Comparison of ENCODE assay signal across 8 mouse cellular contexts in genomic region chr4:135433086-135433442, GRCm38 (mm10). TPM values are rescaled to one million over a fixed set of nuclear protein-coding genes. Genes with fewer than 3 reads are reported as not detected.
A peak's percentile ranks its signal among the peaks of the same experiment; 100 is the strongest.
DNase-seq lines count a peak whose midpoint lies in the region; ATAC-seq and TF ChIP-seq lines count a peak whose summit lies in the region.

No protein-coding gene starts in this region.

- H3K4me2 ChIP-seq in hindbrain, embryonic 15.5 days = peak overlapping the region; percentile 94
- peak overlapping the region; percentile 78 for H3K4me2 ChIP-seq in midbrain, embryonic 16.5 days (ENCODE audit: low read length)

- H3K9me3 ChIP-seq in hindbrain, embryonic 15.5 days = no peaks in the 10 kb centered on the region
- no peaks in the 10 kb centered on the region for H3K9me3 ChIP-seq in midbrain, embryonic 16.5 days (replicated peaks; ENCODE audit: control insufficient read depth, low read length, poor library complexity, severe bottlenecking)

- H3K27me3 ChIP-seq in heart, adult 2 months (ENCODE audit: control insufficient read depth, insufficient read depth, low read length) = no peaks in the 10 kb centered on the region
- no peaks in the 10 kb centered on the region for H3K27me3 ChIP-seq in hindbrain, embryonic 15.5 days
- H3K27me3 ChIP-seq in midbrain, embryonic 16.5 days (ENCODE audit: control insufficient read depth, insufficient read depth, low read depth, low read length) = no peaks in the 10 kb centered on the region

- TF ChIP-seq CTCF in heart, adult 2 months (IDR thresholded peaks at IDR 0.05) = no peak

- TF ChIP-seq POLR2A in heart, adult 2 months (IDR thresholded peaks at IDR 0.05; ENCODE audit: insufficient read depth, low read depth, low read length) = no peak

- peak overlapping the region; percentile 87 for H3K27ac ChIP-seq in heart, adult 2 months
- peak overlapping the region; percentile 77 for H3K27ac ChIP-seq in hindbrain, embryonic 15.5 days (replicated peaks)
- H3K27ac ChIP-seq in midbrain, embryonic 16.5 days (ENCODE audit: low read length) = peak overlapping the region; percentile 78

- TF ChIP-seq EP300 in heart, adult 2 months (IDR thresholded peaks at IDR 0.05; ENCODE audit: insufficient read depth, low read depth, low read length) = no peak

- no peak for DNase-seq in heart, adult 2 months
- DNase-seq in heart, adult 8-10 months (ENCODE audit: low spot score) = no peak
- DNase-seq in urinary bladder, postnatal 25 days (ENCODE audit: low spot score) = peak; percentile 16
- no peak for DNase-seq in urinary bladder, postnatal 14 days (ENCODE audit: low spot score)
- DNase-seq in right cerebral cortex, postnatal 4 days = no peak

- WGBS in heart, adult 2 months = 12% methylated on average over 10 of the region's 10 CpGs
- 7% methylated on average over 10 of the region's 10 CpGs for WGBS in hindbrain, embryonic 15.5 days
- 4% methylated on average over 10 of the region's 10 CpGs for WGBS in midbrain, embryonic 16.5 days

- no peaks in the 10 kb centered on the region for H3K36me3 ChIP-seq in heart, adult 2 months (ENCODE audit: control insufficient read depth, insufficient read depth, low read length)
- no peaks in the 10 kb centered on the region for H3K36me3 ChIP-seq in hindbrain, embryonic 15.5 days
- no peaks in the 10 kb centered on the region for H3K36me3 ChIP-seq in midbrain, embryonic 16.5 days (ENCODE audit: control insufficient read depth, insufficient read depth, low read length)

- intact Hi-C loops in heart, adult 2 months (cut with DNase I) = loop anchor here (2.0 kb wide), 1 partner anchor 62 kb away; the partner anchor contains the start of genes Nipal3 and Stpg1

- H3K4me3 ChIP-seq in heart, adult 2 months = peak overlapping the region; percentile 95
- peak overlapping the region; percentile 66 for H3K4me3 ChIP-seq in hindbrain, embryonic 15.5 days
- peak overlapping the region; percentile 73 for H3K4me3 ChIP-seq in midbrain, embryonic 16.5 days (ENCODE audit: low read depth, low read length)

- H3K9ac ChIP-seq in heart, adult 2 months (ENCODE audit: low read depth, low read length) = peak overlapping the region; percentile 92
- peak overlapping the region; percentile 76 for H3K9ac ChIP-seq in hindbrain, embryonic 15.5 days
- H3K9ac ChIP-seq in midbrain, embryonic 16.5 days (ENCODE audit: low read depth, low read length) = peak overlapping the region; percentile 86

- ATAC-seq in hindbrain, embryonic 15.5 days (ENCODE audit: low FRiP score, low read depth) = no peak
- peak; percentile 9; the same call in 1 of the 2 replicates for ATAC-seq in midbrain, embryonic 16.5 days
- ATAC-seq in activated CD4-positive, CD25-positive, alpha-beta regulatory T cell, adult 4 months = no peak

- no peaks in the 10 kb centered on the region for H3K79me2 ChIP-seq in heart, adult 2 months (replicated peaks; ENCODE audit: control insufficient read depth, insufficient read depth, low read length)

- peaks cover 2% of the 10 kb centered on the region; the same call in 1 of the 2 replicates for H3K4me1 ChIP-seq in heart, adult 2 months (ENCODE audit: control insufficient read depth, insufficient read depth, low read length)
- H3K4me1 ChIP-seq in hindbrain, embryonic 15.5 days (replicated peaks) = peaks cover 18% of the 10 kb centered on the region
- peaks cover 15% of the 10 kb centered on the region; the same call in 1 of the 2 replicates for H3K4me1 ChIP-seq in midbrain, embryonic 16.5 days (ENCODE audit: control insufficient read depth, insufficient read depth, low read length)

RNA-seq across cellular contexts. Expression of gene Rcan3, which starts 0.6 kb away (rescaled TPM):
- 10 to 100 TPM in 1 of 2 experiments, 1 to 10 TPM in 1; 8.5 to 11.3 TPM for total RNA-seq in heart, adult 2 months (2021)
- polyA plus RNA-seq in heart, adult 2 months (2012; rRNA removed) = 6.8 and 12.1 TPM in 2 replicates
- total RNA-seq in heart, adult 8-10 months (2022) = 10 to 100 TPM in 1 of 4 experiments, 1 to 10 TPM in 3; 9.4 to 12.9 (median 9.6) TPM
- 52.0 TPM in 2 replicates for polyA plus RNA-seq in hindbrain, embryonic 15.5 days (2015; fragmentation: Nextera tagmentation; extraction: Ambion mirVana)
- polyA plus RNA-seq in midbrain, embryonic 16.5 days (2015; fragmentation: Nextera tagmentation; extraction: Ambion mirVana) = 58.3 and 59.1 TPM in 2 replicates
- 10 to 100 TPM; 14.6 to 23.0 TPM for polyA plus RNA-seq in activated CD4-positive, CD25-positive, alpha-beta regulatory T cell, adult 4 months (2017; shearing (Covaris generic))

RNA-seq across cellular contexts. Expression of gene Ncmap, which starts 35.0 kb away (rescaled TPM):
- total RNA-seq in heart, adult 2 months (2021) = under 1 TPM in 1 of 2 experiments, not detected in 1; 0.21 TPM
- 0.62 TPM in 1 of 2 replicates, not detected in the other for polyA plus RNA-seq in heart, adult 2 months (2012; rRNA removed)
- not detected for total RNA-seq in heart, adult 8-10 months (2022)
- polyA plus RNA-seq in hindbrain, embryonic 15.5 days (2015; fragmentation: Nextera tagmentation; extraction: Ambion mirVana) = 0.37 and 1.00 TPM in 2 replicates
- 0.71 and 0.83 TPM in 2 replicates for polyA plus RNA-seq in midbrain, embryonic 16.5 days (2015; fragmentation: Nextera tagmentation; extraction: Ambion mirVana)
- 10 to 100 TPM; 22.3 to 52.3 TPM for polyA plus RNA-seq in activated CD4-positive, CD25-positive, alpha-beta regulatory T cell, adult 4 months (2017; shearing (Covaris generic))

Comparison
In these comparisons a context has a peak if more than half of its experiments do, and no peak if none do; other contexts are left out.
1. RNA of gene Ncmap, which starts 35.0 kb away (polyA plus RNA-seq): 22.3 to 52.3 TPM in activated CD4-positive, CD25-positive, alpha-beta regulatory T cell, adult 4 months; 0.37 to 1.00 TPM in hindbrain, embryonic 15.5 days, 0.71 to 0.83 TPM in midbrain, embryonic 16.5 days and 0.62 TPM in heart, adult 2 months; every median in the first group is over 10 times any median in the second.
2. Peak in every context shown above with its lines, with median percentiles within 50 percentile points of each other: H3K27ac ChIP-seq, H3K4me3 ChIP-seq and H3K9ac ChIP-seq.